Comparison of ENCODE assay signal across 17 mouse cellular contexts in the genomic region with DNA sequence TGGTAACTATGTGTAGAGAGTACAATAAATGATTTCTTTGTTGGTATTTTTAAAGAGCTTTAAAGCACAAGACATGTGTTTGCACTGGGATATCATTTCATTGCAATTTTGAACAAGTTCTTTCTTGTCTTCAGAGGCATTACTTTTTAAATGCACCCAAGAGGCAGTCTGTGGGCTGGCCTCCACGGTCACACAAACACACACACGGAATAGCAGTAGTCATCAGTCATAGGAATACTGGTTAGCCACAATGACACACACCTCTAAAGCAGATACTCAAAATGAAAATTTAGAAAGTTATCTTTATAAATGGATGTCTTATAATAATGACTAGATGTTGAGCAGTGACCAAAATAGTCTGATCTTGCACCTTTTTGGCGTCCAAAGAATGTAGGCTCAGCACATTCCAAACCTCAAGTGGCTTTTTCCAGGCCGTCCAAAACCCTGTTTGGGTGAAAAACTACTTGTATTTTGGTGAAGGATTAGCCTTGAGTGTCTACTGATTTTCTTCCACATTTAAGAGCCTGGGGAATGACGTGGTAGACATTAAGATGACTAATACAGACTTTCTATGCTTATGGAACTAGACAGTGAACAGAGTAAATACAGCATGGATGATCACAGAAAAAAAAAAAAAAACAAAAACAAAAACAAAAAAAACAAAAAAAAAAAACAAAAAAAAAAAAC.
"Had no signal": no experiment of that assay in that cellular context is flagged by ENCODE, and none has a peak within 500 bp of the region (broad histone marks: within the 10 kb centered on the region; RNA-seq: fewer than 3 reads in every experiment).

No protein-coding gene starts in this region.

- H3K27me3 ChIP-seq: kidney, embryonic 15.5 days; limb, embryonic 12.5 days; midbrain, embryonic 12.5 days; stomach, embryonic 15.5 days had no signal

- H3K9me3 ChIP-seq: kidney, embryonic 15.5 days; limb, embryonic 12.5 days; midbrain, embryonic 12.5 days; stomach, embryonic 15.5 days had no signal

- H3K9ac ChIP-seq: kidney, embryonic 15.5 days; limb, embryonic 12.5 days; liver, embryonic 14.5 days; midbrain, embryonic 12.5 days; stomach, embryonic 15.5 days had no signal

- ATAC-seq: midbrain, embryonic 16.5 days had no signal

- H3K27ac ChIP-seq: kidney, embryonic 15.5 days; left cerebral cortex, adult 2 months; limb, embryonic 12.5 days; liver, embryonic 14.5 days; macrophage; midbrain, embryonic 12.5 days; stomach, embryonic 15.5 days had no signal

- H3K4me3 ChIP-seq: kidney, embryonic 15.5 days; left cerebral cortex, adult 2 months; limb, embryonic 12.5 days; midbrain, embryonic 12.5 days; stomach, embryonic 15.5 days had no signal

- H3K4me1 ChIP-seq: kidney, embryonic 15.5 days; limb, embryonic 12.5 days; midbrain, embryonic 12.5 days; stomach, embryonic 15.5 days had no signal

- H3K36me3 ChIP-seq: kidney, embryonic 15.5 days; limb, embryonic 12.5 days; midbrain, embryonic 12.5 days; stomach, embryonic 15.5 days had no signal

- H3K4me2 ChIP-seq: kidney, embryonic 15.5 days; limb, embryonic 12.5 days; midbrain, embryonic 12.5 days; stomach, embryonic 15.5 days had no signal

- DNase-seq: kidney, adult 11 months; kidney, adult 8-10 months; kidney, postnatal 10 days; kidney, postnatal 36 days; layer of hippocampus, postnatal 36 days; lung, adult 18-20 months; right cerebral cortex, postnatal 14 days; right cerebral cortex, postnatal 4 days; thymus, postnatal 25 days had no signal
